Mouse (Mus musculus): ENCODE data around the gene Mmd. TPM values are rescaled to one million over a fixed set of nuclear protein-coding genes. Genes with fewer than 3 reads are reported as not detected.

Gene Mmd
- polyA plus RNA-seq (2015; fragmentation: Nextera tagmentation; extraction: Ambion mirVana): 104 and 126 TPM in 2 replicates

GRCm38 (mm10) chr11:90249025-90249650 lies at the start of gene Mmd:
Mmd (plus strand) TSS chr11:90249456.
- ATAC-seq (ENCODE audit: low FRiP score): peak; percentile 98
- under 1% methylated on average over 47 of the region's 51 CpGs for WGBS
- Histone ChIP-seq H3K9ac (replicated peaks) (peak within 1 kb of the TSS; percentile 96), H3K4me2 (peak within 1 kb of the TSS; percentile 79), H3K9me3 (replicated peaks) (no peaks in the 10 kb centered on the region), H3K27ac (replicated peaks) (peak within 1 kb of the TSS; percentile 95), H3K27me3 (replicated peaks) (0 out of 2 replicates have a peak, but pooled peaks cover 3% of the 10 kb centered on the region), H3K36me3 (no peaks in the 10 kb centered on the region), H3K4me3 (replicated peaks) (peak within 1 kb of the TSS; percentile 85), H3K4me1 (peaks cover 34% of the 10 kb centered on the region)

- Histone ChIP-seq H3K27me3 (replicated peaks) (no peaks in the 10 kb centered on the region), H3K36me3 (no peaks in the 10 kb centered on the region), H3K4me1 (0 out of 2 replicates have a peak, but pooled peaks cover 6% of the 10 kb centered on the region), H3K9ac (replicated peaks) (no peak overlapping the region), H3K27ac (replicated peaks) (no peak overlapping the region), H3K4me3 (replicated peaks) (no peak overlapping the region), H3K9me3 (replicated peaks) (no peaks in the 10 kb centered on the region), H3K4me2 (no peak overlapping the region)
- no peak for ATAC-seq (ENCODE audit: low FRiP score)
- 92% methylated on average over 2 of the region's 2 CpGs for WGBS
Measured at GRCm38 (mm10) chr11:90200826-90201225, 48.4 kb upstream of the Mmd start.

- 48% methylated on average over 7 of the region's 7 CpGs for WGBS
- Histone ChIP-seq H3K9me3 (replicated peaks) (no peaks in the 10 kb centered on the region), H3K27me3 (replicated peaks) (no peaks in the 10 kb centered on the region), H3K4me3 (replicated peaks) (no peak overlapping the region), H3K4me1 (no peaks in the 10 kb centered on the region), H3K36me3 (no peaks in the 10 kb centered on the region), H3K9ac (replicated peaks) (no peak overlapping the region), H3K4me2 (no peak overlapping the region), H3K27ac (replicated peaks) (no peak overlapping the region)
- ATAC-seq (ENCODE audit: low FRiP score): no peak
Measured at GRCm38 (mm10) chr11:90214246-90214645, 35.0 kb upstream of the Mmd start.

- Histone ChIP-seq H3K9ac (replicated peaks) (no peak overlapping the region), H3K9me3 (replicated peaks) (no peaks in the 10 kb centered on the region), H3K4me2 (no peak overlapping the region), H3K4me3 (replicated peaks) (no peak overlapping the region), H3K36me3 (no peaks in the 10 kb centered on the region), H3K4me1 (no peaks in the 10 kb centered on the region), H3K27ac (replicated peaks) (no peak overlapping the region), H3K27me3 (replicated peaks) (no peaks in the 10 kb centered on the region)
- WGBS: 77% methylated on average over 6 of the region's 6 CpGs
- no peak for ATAC-seq (ENCODE audit: low FRiP score)
Measured at GRCm38 (mm10) chr11:90220022-90220645, 29.1 kb upstream of the Mmd start.

- H3K9me3 ChIP-seq (replicated peaks): no peaks in the 10 kb centered on the region
- H3K9ac ChIP-seq (replicated peaks): no peak overlapping the region
- H3K4me1 ChIP-seq: no peaks in the 10 kb centered on the region
- no peaks in the 10 kb centered on the region for H3K27me3 ChIP-seq (replicated peaks)
- no peak overlapping the region for H3K4me2 ChIP-seq
- no peak overlapping the region for H3K27ac ChIP-seq (replicated peaks)
- no peaks in the 10 kb centered on the region for H3K36me3 ChIP-seq
- no peak for ATAC-seq (ENCODE audit: low FRiP score)
- 16% methylated on average over 2 of the region's 2 CpGs for WGBS
- no peak overlapping the region for H3K4me3 ChIP-seq (replicated peaks)
Measured at GRCm38 (mm10) chr11:90220750-90221149, 28.5 kb upstream of the Mmd start.

GRCm38 (mm10) chr11:90224914-90225470 lies 24.3 kb upstream of the Mmd start:
- no peak for ATAC-seq (ENCODE audit: low FRiP score)
- 76% methylated on average over 11 of the region's 11 CpGs for WGBS

GRCm38 (mm10) chr11:90227000-90227922 lies 22.0 kb upstream of the Mmd start:
- no peaks in the 10 kb centered on the region for H3K27me3 ChIP-seq (replicated peaks)
- H3K4me2 ChIP-seq: no peak overlapping the region
- no peak overlapping the region for H3K27ac ChIP-seq (replicated peaks)
- no peak overlapping the region for H3K9ac ChIP-seq (replicated peaks)
- H3K4me3 ChIP-seq (replicated peaks): no peak overlapping the region
- ATAC-seq (ENCODE audit: low FRiP score): no peak
- 44% methylated on average over 12 of the region's 12 CpGs for WGBS
- no peaks in the 10 kb centered on the region for H3K9me3 ChIP-seq (replicated peaks)
- H3K4me1 ChIP-seq: no peaks in the 10 kb centered on the region
- no peaks in the 10 kb centered on the region for H3K36me3 ChIP-seq

More at GRCm38 (mm10) chr11:90224914-90225470, 24.3 kb upstream of the Mmd start:
- no peaks in the 10 kb centered on the region for H3K27me3 ChIP-seq (replicated peaks)
- no peak overlapping the region for H3K4me2 ChIP-seq
- no peaks in the 10 kb centered on the region for H3K4me1 ChIP-seq
- no peak overlapping the region for H3K4me3 ChIP-seq (replicated peaks)
- no peaks in the 10 kb centered on the region for H3K9me3 ChIP-seq (replicated peaks)
- H3K36me3 ChIP-seq: no peaks in the 10 kb centered on the region
- H3K9ac ChIP-seq (replicated peaks): no peak overlapping the region
- H3K27ac ChIP-seq (replicated peaks): no peak overlapping the region

GRCm38 (mm10) chr11:90228251-90228949 lies 20.9 kb upstream of the Mmd start:
- H3K4me3 ChIP-seq (replicated peaks): no peak overlapping the region
- no peaks in the 10 kb centered on the region for H3K9me3 ChIP-seq (replicated peaks)
- ATAC-seq (ENCODE audit: low FRiP score): no peak
- H3K27ac ChIP-seq (replicated peaks): no peak overlapping the region
- H3K9ac ChIP-seq (replicated peaks): no peak overlapping the region
- no peaks in the 10 kb centered on the region for H3K27me3 ChIP-seq (replicated peaks)
- no peaks in the 10 kb centered on the region for H3K36me3 ChIP-seq
- H3K4me1 ChIP-seq: no peaks in the 10 kb centered on the region
- WGBS: 92% methylated on average over 9 of the region's 9 CpGs
- no peak overlapping the region for H3K4me2 ChIP-seq

GRCm38 (mm10) chr11:90229800-90230199 lies 19.5 kb upstream of the Mmd start:
- H3K4me1 ChIP-seq: no peaks in the 10 kb centered on the region

GRCm38 (mm10) chr11:90230671-90231070 lies 18.6 kb upstream of the Mmd start:
- Histone ChIP-seq H3K4me3 (replicated peaks) (no peak overlapping the region), H3K9me3 (replicated peaks) (no peaks in the 10 kb centered on the region), H3K27ac (replicated peaks) (no peak overlapping the region), H3K4me1 (no peaks in the 10 kb centered on the region), H3K27me3 (replicated peaks) (no peaks in the 10 kb centered on the region), H3K36me3 (no peaks in the 10 kb centered on the region), H3K9ac (replicated peaks) (no peak overlapping the region), H3K4me2 (no peak overlapping the region)
- ATAC-seq (ENCODE audit: low FRiP score): no peak
- WGBS: 83% methylated on average over 2 of the region's 2 CpGs

More at GRCm38 (mm10) chr11:90229800-90230199, 19.5 kb upstream of the Mmd start:
- Histone ChIP-seq H3K4me3 (replicated peaks) (no peak overlapping the region), H3K4me2 (no peak overlapping the region), H3K27me3 (replicated peaks) (no peaks in the 10 kb centered on the region), H3K36me3 (no peaks in the 10 kb centered on the region), H3K9me3 (replicated peaks) (no peaks in the 10 kb centered on the region), H3K27ac (replicated peaks) (no peak overlapping the region), H3K9ac (replicated peaks) (no peak overlapping the region)
- ATAC-seq (ENCODE audit: low FRiP score): no peak

GRCm38 (mm10) chr11:90231631-90232030 lies 17.6 kb upstream of the Mmd start:
- no peaks in the 10 kb centered on the region for H3K27me3 ChIP-seq (replicated peaks)
- no peaks in the 10 kb centered on the region for H3K4me1 ChIP-seq
- 75% methylated on average over 2 of the region's 2 CpGs for WGBS
- no peak overlapping the region for H3K4me3 ChIP-seq (replicated peaks)
- no peak overlapping the region for H3K4me2 ChIP-seq
- no peak overlapping the region for H3K27ac ChIP-seq (replicated peaks)
- no peak overlapping the region for H3K9ac ChIP-seq (replicated peaks)
- H3K36me3 ChIP-seq: no peaks in the 10 kb centered on the region
- no peaks in the 10 kb centered on the region for H3K9me3 ChIP-seq (replicated peaks)
- ATAC-seq (ENCODE audit: low FRiP score): no peak

Data from neural tube, embryonic 15.5 days (tissue).